Mouse (Mus musculus) hindbrain, postnatal 0 days (tissue): ENCODE results near the gene BC048679. TPM values are rescaled to one million over a fixed set of nuclear protein-coding genes. Genes with fewer than 3 reads are reported as not detected.

ENCODE experiments used
- ATAC-seq: fragments of 200-750 bp; cut with Nextera tagmentation; 2 replicates; pipeline ENCODE4 v1.8.0; 2017; ENCODE audit warnings: mild to moderate bottlenecking, moderate TSS enrichment, moderate library complexity
- DNase-seq: peaks from one replicate; pipeline ENCODE4 v3.0.0-alpha.2; 2015; ENCODE audit warnings: low spot score
- H3K27ac ChIP-seq: fragments of 300-500 bp; sonication (generic); 2 replicates; pipeline ENCODE4 v1.5.1; 2014; ENCODE audit warnings: mild to moderate bottlenecking
- H3K27me3 ChIP-seq: fragments of 300-500 bp; sonication (generic); 2 replicates; pipeline ENCODE4 v1.6.1; 2014; ENCODE audit warnings: low read length, mixed read lengths; ENCODE audit not compliant: insufficient read depth
- H3K36me3 ChIP-seq: fragments of 300-500 bp; sonication (generic); 2 replicates; pipeline ENCODE4 v1.6.1; 2014; ENCODE audit warnings: low read length, mixed read lengths; ENCODE audit not compliant: insufficient read depth
- H3K4me1 ChIP-seq: fragments of 300-500 bp; sonication (generic); 2 replicates; pipeline ENCODE4 v1.6.1; 2014; ENCODE audit warnings: antibody characterized with exemption, low read length, mixed read lengths; ENCODE audit not compliant: insufficient read depth
- H3K4me2 ChIP-seq: fragments of 300-500 bp; sonication (generic); 2 replicates; pipeline ENCODE4 v1.6.1; 2014; ENCODE audit warnings: low read depth, mild to moderate bottlenecking, low read length, moderate library complexity, mixed read lengths
- H3K4me3 ChIP-seq: fragments of 300-500 bp; sonication (generic); 2 replicates; pipeline ENCODE4 v1.5.1; 2014; ENCODE audit warnings: low read length
- H3K9ac ChIP-seq: fragments of 300-500 bp; sonication (generic); replicated peaks from 2 replicates; pipeline ENCODE4 v1.6.1; 2014; ENCODE audit warnings: mild to moderate bottlenecking, low read length, moderate library complexity, mixed read lengths
- H3K9me3 ChIP-seq: fragments of 300-500 bp; sonication (generic); 2 replicates; pipeline ENCODE4 v1.6.1; 2016; ENCODE audit warnings: low read length, mixed read lengths
- CTCF ChIP-seq: IDR thresholded peaks from 2 replicates; pipeline ENCODE4 v1.5.1; 2016; ENCODE audit warnings: antibody characterized with exemption, control low read depth, low read depth
- WGBS: fragments of 180-500 bp; shearing (Covaris S2); extraction: QIAGEN DNeasy Blood & Tissue Kit; methylation state at CpG from one replicate; pipeline ENCODE4 v1.1.7; 2014; 5-methylcytosine and 5-hydroxymethylcytosine counted together
- microRNA counts: library from miRNA; unstranded; fragments of <30 nt; microRNA quantifications from one replicate; lab custom pipeline; 2015
- polyA plus RNA-seq: library from polyadenylated mRNA; unstranded; fragments of >200 nt; fragmentation: Nextera tagmentation; extraction: Ambion mirVana; gene quantifications from 2 replicates; pipeline ENCODE4 v1.2.1, GENCODE M21; 2015
- total RNA-seq: library from RNA; depleted of rRNA; stranded (reverse); fragments of >200 nt; gene quantifications from 2 replicates; pipeline ENCODE4 v1.2.3, GENCODE M21; 2014; rRNA removed

BC048679 gene
- total and polyA plus RNA-seq, 2 experiments from 2014 or later = not detected

DNA sequence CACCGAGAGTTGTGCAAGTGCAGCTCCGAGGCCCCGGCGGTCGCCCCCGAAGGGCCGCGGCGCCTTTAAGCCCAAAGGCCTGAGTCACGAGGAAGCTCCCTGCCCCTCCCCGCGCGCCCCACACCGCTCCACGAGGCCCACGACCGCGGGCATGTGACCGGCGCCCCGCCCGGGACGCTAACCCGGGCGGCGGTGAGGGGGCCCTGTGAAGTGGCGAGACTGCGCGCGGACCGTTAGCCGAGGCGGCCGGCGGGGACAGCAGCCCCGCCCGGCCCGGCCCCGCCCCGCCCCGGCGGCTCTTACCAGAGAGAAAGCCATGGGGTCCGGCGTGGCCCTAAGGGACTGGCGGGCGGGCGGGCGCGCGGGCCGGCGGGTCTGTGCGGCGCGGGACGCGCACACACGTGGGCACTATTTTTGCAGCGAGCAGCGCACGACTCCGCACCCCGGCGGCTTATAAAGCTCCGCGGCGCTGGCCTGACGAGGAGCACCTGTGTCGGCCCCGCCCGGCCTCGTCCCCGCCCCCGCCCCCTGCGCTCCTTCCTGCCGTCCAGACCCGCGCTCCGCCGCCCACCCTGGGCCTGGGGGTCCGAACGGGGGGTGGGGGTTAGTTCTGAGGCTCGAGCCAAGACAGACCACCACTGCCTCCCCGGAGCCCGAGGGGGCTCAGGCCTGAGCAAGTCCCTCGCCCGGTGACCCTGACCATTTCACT is 43.6 kb downstream of the BC048679 start:
- peaks cover 20% of the 10 kb centered on the region; the same call in 1 of the 2 replicates for H3K27me3 ChIP-seq
- H3K4me2 ChIP-seq = peak overlapping the region; percentile 92
- DNase-seq (peak; percentile 47), ATAC-seq (peak; percentile 55)
- 2% methylated on average over 46 of the region's 87 CpGs for WGBS
- no peak overlapping the region for H3K27ac ChIP-seq
- no peaks in the 10 kb centered on the region for H3K36me3 ChIP-seq
- H3K9ac ChIP-seq = peak overlapping the region; percentile 48
- H3K9me3 ChIP-seq = no peaks in the 10 kb centered on the region
- no peak for TF ChIP-seq CTCF
- H3K4me3 ChIP-seq = peak overlapping the region; percentile 46
- peaks cover 6% of the 10 kb centered on the region; the same call in 1 of the 2 replicates for H3K4me1 ChIP-seq

DNA sequence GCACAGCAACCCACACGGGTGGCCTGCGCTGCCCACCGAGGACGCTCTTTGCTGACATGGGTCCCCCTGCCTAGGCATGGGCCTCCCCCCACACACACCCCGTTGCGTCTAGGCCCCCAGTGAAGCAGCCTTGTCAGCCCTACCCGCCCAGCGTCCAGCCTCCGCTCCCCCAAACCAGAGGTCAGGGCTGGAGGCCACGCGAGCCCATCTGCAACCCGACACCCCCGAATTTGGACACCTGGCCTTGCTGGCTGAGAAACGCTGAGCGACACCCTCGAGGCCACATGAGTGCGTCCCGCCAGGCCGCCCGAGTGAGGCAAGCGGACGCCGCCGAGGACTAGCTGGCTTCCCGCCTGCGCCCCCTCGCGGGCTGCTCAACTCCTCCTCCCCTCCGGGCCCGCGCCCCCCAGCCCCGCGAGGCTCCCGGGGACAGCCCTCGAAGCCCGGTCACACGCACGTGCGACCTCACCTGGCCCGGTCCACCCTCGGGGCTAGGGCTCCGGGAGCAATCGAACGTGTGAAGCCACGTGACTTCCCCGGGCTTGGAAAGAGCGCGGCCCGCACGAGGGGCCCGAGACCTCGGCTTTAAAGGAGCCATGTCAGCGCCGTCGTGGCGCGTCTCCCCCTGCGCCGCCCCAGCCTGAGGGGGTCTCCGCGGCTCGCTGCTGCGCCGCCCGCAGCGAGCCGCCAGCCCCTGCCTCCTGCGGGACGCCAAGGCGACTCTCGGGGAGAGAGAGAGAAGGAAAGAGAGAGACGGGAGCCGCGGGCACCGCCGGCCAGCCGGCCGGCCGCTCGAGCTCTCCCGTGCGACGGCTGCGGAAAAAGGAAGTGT is 44.4 kb downstream of the BC048679 start:
- Histone ChIP-seq H3K9me3 (no peaks in the 10 kb centered on the region), H3K27me3 (peaks cover 20% of the 10 kb centered on the region; the same call in 1 of the 2 replicates), H3K27ac (no peak overlapping the region), H3K4me3 (peak overlapping the region; percentile 46), H3K4me2 (peak overlapping the region; percentile 92), H3K4me1 (peaks cover 6% of the 10 kb centered on the region; the same call in 1 of the 2 replicates), H3K9ac (peak overlapping the region; percentile 48; the same call in 1 of the 2 replicates), H3K36me3 (no peaks in the 10 kb centered on the region)
- peak; percentile 53 for DNase-seq
- 3% methylated on average over 77 of the region's 84 CpGs for WGBS
- TF ChIP-seq CTCF = peak; percentile 18; the same call in 1 of the 2 replicates
- ATAC-seq = peak; percentile 31

DNA sequence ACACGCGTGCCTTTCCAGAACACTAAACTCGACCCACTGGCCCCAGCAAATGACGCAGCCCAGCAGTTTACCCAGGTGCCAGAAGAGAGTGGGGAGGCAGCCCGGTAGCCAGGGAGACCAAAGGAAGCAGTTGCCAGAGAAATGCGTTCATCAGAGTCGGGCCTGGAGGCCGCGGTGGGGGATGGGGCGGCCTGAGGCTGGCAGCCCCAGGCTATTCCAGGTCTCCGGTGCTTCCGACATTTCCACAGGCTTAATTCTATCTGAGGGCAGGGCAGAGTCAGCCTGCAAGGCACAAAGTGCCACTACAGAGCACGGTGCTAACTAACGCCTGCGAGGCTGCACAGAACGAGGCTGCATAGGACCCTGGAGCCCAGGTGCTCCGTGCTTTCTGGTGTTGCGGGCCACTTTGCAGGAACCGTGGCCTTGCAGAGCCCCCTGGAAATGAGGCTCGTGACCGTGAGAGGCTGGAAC is 45.1 kb downstream of the BC048679 start:
- no peaks in the 10 kb centered on the region for H3K36me3 ChIP-seq
- H3K9me3 ChIP-seq = no peaks in the 10 kb centered on the region
- H3K27me3 ChIP-seq = peaks cover 20% of the 10 kb centered on the region; the same call in 1 of the 2 replicates
- H3K4me1 ChIP-seq = peaks cover 6% of the 10 kb centered on the region; the same call in 1 of the 2 replicates
- DNase-seq (peak; percentile 28), ATAC-seq (peak; percentile 52)
- peak overlapping the region; percentile 46 for H3K4me3 ChIP-seq
- H3K9ac ChIP-seq = peak overlapping the region; percentile 9; the same call in 1 of the 2 replicates
- 5% methylated on average over 20 of the region's 21 CpGs for WGBS
- H3K4me2 ChIP-seq = peak overlapping the region; percentile 92
- no peak for TF ChIP-seq CTCF
- no peak overlapping the region for H3K27ac ChIP-seq

MicroRNA genes within 50 kb of the gene (microRNA counts, 519-probe panel; counts per million panel counts)
- 2,681 counts per million, percentile 42 among the panel's probes with 10 or more counts for microRNA mmu-miR-1839-3p (lab: Ali Mortazavi, UCI)
- microRNA mmu-miR-1839-5p (lab: Ali Mortazavi, UCI) = 4,219 counts per million, percentile 74 among the panel's probes with 10 or more counts

Other genes with a start within 250 kb of the BC048679 start
- gene Rps17, start 153.0 kb downstream of the BC048679 start, total RNA-seq = 433 and 475 TPM in 2 replicates
- gene Rps17, start 153.0 kb downstream of the BC048679 start, polyA plus RNA-seq = 759 and 765 TPM in 2 replicates
- gene Cpeb1, start 42.8 kb downstream of the BC048679 start, total RNA-seq = 8.7 and 16.3 TPM in 2 replicates
- gene Cpeb1, start 42.8 kb downstream of the BC048679 start, polyA plus RNA-seq = 7.7 and 10.3 TPM in 2 replicates
- 208 and 231 TPM in 2 replicates for gene Ap3b2, start 4.4 kb downstream of the BC048679 start, total RNA-seq
- gene Ap3b2, start 4.4 kb downstream of the BC048679 start, polyA plus RNA-seq = 102 and 103 TPM in 2 replicates
- gene Fsd2, start 68.7 kb upstream of the BC048679 start, total RNA-seq = 0.18 and 0.31 TPM in 2 replicates
- gene Fsd2, start 68.7 kb upstream of the BC048679 start, polyA plus RNA-seq = 0.05 and 0.08 TPM in 2 replicates
- 5.1 and 6.2 TPM in 2 replicates for gene Whamm, start 73.0 kb upstream of the BC048679 start, total RNA-seq
- 6.9 and 7.0 TPM in 2 replicates for gene Whamm, start 73.0 kb upstream of the BC048679 start, polyA plus RNA-seq
- 30.3 and 37.6 TPM in 2 replicates for gene Homer2, start 209.2 kb upstream of the BC048679 start, total RNA-seq
- gene Homer2, start 209.2 kb upstream of the BC048679 start, polyA plus RNA-seq = 44.4 and 46.0 TPM in 2 replicates